Mouse (Mus musculus) forebrain, embryonic 14.5 days (tissue): ENCODE results near the gene Zfp592. TPM values are rescaled to one million over a fixed set of nuclear protein-coding genes. Genes with fewer than 3 reads are reported as not detected.

Source experiments
- ATAC-seq: fragments of 200-750 bp; cut with Nextera tagmentation; 2 replicates; pipeline ENCODE4 v1.8.0; 2017; ENCODE audit warnings: mild to moderate bottlenecking, moderate library complexity
- DNase-seq: peaks from one replicate; pipeline ENCODE4 v3.0.0-alpha.2; 2015; ENCODE audit warnings: low spot score
- H3K27ac ChIP-seq: fragments of 300-500 bp; sonication (generic); 2 replicates; pipeline ENCODE4 v1.5.1; 2014; ENCODE audit warnings: low read depth, mild to moderate bottlenecking, control low read depth, low read length, moderate library complexity
- H3K27me3 ChIP-seq: fragments of 300-500 bp; sonication (generic); replicated peaks from 2 replicates; pipeline ENCODE4 v1.6.1; 2014; ENCODE audit warnings: low read length, control low read depth, mixed read lengths; ENCODE audit not compliant: control insufficient read depth, insufficient read depth
- H3K36me3 ChIP-seq: fragments of 300-500 bp; sonication (generic); 2 replicates; pipeline ENCODE4 v1.6.1; 2014; ENCODE audit warnings: low read length, control low read depth; ENCODE audit not compliant: control insufficient read depth, insufficient read depth
- H3K4me1 ChIP-seq: fragments of 300-500 bp; sonication (generic); 2 replicates; pipeline ENCODE4 v1.6.1; 2014; ENCODE audit warnings: antibody characterized with exemption, low read length, control low read depth; ENCODE audit not compliant: control insufficient read depth, insufficient read depth
- H3K4me2 ChIP-seq: fragments of 300-500 bp; sonication (generic); 2 replicates; pipeline ENCODE4 v1.6.1; 2014; ENCODE audit warnings: mild to moderate bottlenecking, control low read depth, low read length
- H3K4me3 ChIP-seq: fragments of 300-500 bp; sonication (generic); 2 replicates; pipeline ENCODE4 v1.5.1; 2014; ENCODE audit warnings: low read depth, low read length, control low read depth
- H3K9ac ChIP-seq: fragments of 300-500 bp; sonication (generic); 2 replicates; pipeline ENCODE4 v1.6.1; 2014; ENCODE audit warnings: mild to moderate bottlenecking, low read length, control low read depth, moderate library complexity
- H3K9me3 ChIP-seq: fragments of 300-500 bp; sonication (generic); replicated peaks from 2 replicates; pipeline ENCODE4 v1.6.1; 2016; ENCODE audit warnings: low read length, control low read depth, mixed read lengths; ENCODE audit not compliant: control insufficient read depth
- WGBS: fragments of 180-500 bp; shearing (Covaris S2); extraction: QIAGEN DNeasy Blood & Tissue Kit; methylation state at CpG from one replicate; pipeline ENCODE4 v1.1.7; 2014; 5-methylcytosine and 5-hydroxymethylcytosine counted together
- polyA plus RNA-seq: library from polyadenylated mRNA; unstranded; fragments of >200 nt; fragmentation: Nextera tagmentation; extraction: Ambion mirVana; gene quantifications from 2 replicates; pipeline ENCODE4 v1.2.1, GENCODE M21; 2014

Zfp592 gene
- polyA plus RNA-seq, 1 experiment from 2014 or later = 5.8 TPM

DNA sequence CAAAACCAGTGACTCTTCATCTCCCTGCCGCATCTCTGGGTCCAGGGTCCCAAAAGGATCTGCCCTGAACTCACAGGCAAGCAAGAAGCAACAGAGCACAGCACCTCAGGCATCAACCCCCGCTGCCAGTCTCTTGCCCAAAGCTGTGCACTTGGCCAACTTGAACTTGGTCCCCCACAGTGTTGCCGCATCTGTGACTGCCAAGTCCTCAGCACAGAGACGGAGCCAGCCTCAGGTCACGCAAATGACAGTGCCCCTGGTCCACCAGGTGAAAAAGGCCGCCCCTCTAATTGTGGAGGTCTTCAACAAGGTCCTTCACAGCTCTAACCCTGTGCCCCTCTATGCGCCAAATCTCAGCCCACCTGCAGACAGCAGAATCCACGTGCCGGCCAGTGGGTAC lies 31.2 kb downstream of the Zfp592 start:
- H3K27me3 ChIP-seq = no peaks in the 10 kb centered on the region
- H3K9me3 ChIP-seq = no peaks in the 10 kb centered on the region
- 95% methylated on average over 9 of the region's 9 CpGs for WGBS
- no peak overlapping the region for H3K4me2 ChIP-seq
- H3K36me3 ChIP-seq = peaks cover 51% of the 10 kb centered on the region
- DNase-seq (no peak), ATAC-seq (no peak)
- H3K4me3 ChIP-seq = no peak overlapping the region
- no peak overlapping the region for H3K9ac ChIP-seq
- H3K4me1 ChIP-seq = no peaks in the 10 kb centered on the region
- no peak overlapping the region for H3K27ac ChIP-seq

DNA sequence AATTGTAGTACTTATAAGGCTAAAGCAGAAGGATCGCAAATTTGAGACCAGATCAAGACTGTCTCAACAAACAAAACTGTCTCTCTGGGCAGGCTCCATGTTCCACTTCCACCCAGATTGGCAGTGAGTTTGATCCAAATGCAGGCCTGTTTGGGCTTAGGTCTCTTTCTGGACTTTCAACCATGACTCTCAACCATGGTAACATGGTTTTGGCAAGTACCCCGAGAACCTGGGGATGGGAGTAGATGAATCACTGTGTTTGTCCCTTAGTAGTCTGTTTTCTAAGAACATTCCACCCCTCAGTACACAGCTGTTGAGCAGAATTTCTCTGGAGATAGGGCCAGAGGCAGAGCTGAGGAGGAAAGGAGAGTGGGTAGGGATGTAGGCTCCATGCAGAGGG lies 32.3 kb downstream of the Zfp592 start:
- Histone ChIP-seq H3K27ac (no peak overlapping the region), H3K4me2 (no peak overlapping the region), H3K4me3 (no peak overlapping the region), H3K9ac (no peak overlapping the region), H3K4me1 (no peaks in the 10 kb centered on the region), H3K9me3 (no peaks in the 10 kb centered on the region), H3K36me3 (peaks cover 62% of the 10 kb centered on the region), H3K27me3 (no peaks in the 10 kb centered on the region)
- WGBS = 91% methylated on average over 2 of the region's 2 CpGs
- DNase-seq (no peak), ATAC-seq (no peak)

DNA sequence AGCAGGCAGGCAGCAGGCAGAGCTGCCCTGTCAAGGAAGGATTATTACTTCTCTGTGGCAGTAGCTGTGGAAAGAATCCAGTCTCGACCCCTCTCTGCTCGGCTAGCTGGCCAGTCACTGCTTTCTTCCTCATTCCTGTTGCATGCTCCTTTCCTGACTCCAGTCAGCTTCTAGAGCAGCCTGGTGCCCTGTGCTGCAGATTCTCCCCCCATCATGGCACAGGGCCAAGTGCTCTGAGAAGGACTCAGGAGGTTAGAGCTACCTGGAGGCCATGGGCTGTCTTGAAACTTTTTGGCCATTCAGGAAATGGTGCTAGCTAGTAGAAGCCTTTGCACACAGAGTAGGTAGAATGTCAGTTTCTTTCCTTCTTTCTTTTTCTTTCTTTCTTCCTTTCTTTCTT lies 46.2 kb downstream of the Zfp592 start:
- Histone ChIP-seq H3K4me1 (no peaks in the 10 kb centered on the region), H3K9me3 (no peaks in the 10 kb centered on the region), H3K9ac (no peak overlapping the region), H3K27ac (no peak overlapping the region), H3K36me3 (peaks cover 70% of the 10 kb centered on the region), H3K4me3 (no peak overlapping the region), H3K27me3 (no peaks in the 10 kb centered on the region), H3K4me2 (no peak overlapping the region)
- 91% methylated on average over 2 of the region's 2 CpGs for WGBS
- DNase-seq = no peak
- no peak for ATAC-seq

DNA sequence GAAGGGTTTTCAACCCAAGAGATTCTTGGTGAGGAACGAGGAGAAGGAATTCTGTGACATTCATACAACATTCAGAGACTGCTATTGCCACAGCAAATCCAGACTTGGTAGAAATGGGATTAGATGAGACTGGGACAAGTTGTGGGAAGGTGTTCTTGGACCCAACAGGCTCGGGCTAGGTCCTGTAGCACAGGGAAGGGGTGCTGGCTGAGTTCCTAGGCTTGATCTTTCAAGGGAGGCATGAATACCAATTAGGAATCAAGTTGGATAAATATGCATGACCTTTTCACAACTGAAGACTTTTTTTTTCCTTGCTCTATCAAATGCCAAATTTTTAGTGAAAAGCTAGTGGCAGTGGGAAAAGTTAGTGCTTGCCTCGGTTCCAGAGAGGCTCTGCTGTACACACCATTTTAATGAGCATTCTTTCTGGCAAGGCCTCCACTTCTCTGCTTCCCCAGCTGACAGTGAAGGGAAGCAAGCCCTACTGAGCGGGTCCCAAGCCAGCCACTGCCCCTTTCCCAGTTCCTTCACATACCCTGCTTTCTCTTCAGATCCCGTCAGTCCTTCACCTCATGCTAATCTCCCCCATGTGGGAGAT lies 49.6 kb downstream of the Zfp592 start:
- peaks cover 54% of the 10 kb centered on the region for H3K36me3 ChIP-seq
- H3K9ac ChIP-seq = no peak overlapping the region
- no peak overlapping the region for H3K4me2 ChIP-seq
- no peak overlapping the region for H3K27ac ChIP-seq
- ATAC-seq = no peak
- WGBS = 67% methylated on average over 5 of the region's 5 CpGs
- H3K4me3 ChIP-seq = no peak overlapping the region
- DNase-seq = peak; percentile 13
- H3K9me3 ChIP-seq = no peaks in the 10 kb centered on the region
- no peaks in the 10 kb centered on the region for H3K4me1 ChIP-seq
- H3K27me3 ChIP-seq = no peaks in the 10 kb centered on the region

DNA sequence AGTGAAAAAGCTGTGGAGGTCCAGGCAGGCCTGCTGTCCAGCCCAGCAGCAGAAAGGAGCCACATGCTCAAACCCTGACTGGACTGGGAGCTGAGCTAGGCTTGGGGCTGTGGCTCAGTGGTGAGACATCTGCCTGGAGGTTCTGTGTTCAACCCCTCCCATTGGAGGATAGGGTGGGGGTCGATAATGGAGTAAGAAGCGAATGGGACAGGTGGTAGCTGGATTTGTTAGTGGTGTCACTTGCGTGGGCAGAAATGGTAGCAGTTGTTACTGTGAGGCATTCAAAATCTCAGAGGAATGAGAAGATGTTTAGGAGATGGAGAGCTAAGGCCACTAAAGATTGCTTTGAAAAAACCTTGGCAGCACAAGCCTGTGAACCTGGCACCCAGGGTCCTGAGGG lies 54.4 kb downstream of the Zfp592 start:
- H3K9ac ChIP-seq = no peak overlapping the region
- H3K27ac ChIP-seq = no peak overlapping the region
- H3K4me2 ChIP-seq = no peak overlapping the region
- DNase-seq (no peak), ATAC-seq (no peak)
- H3K36me3 ChIP-seq = peaks cover 8% of the 10 kb centered on the region; the same call in 1 of the 2 replicates
- no peak overlapping the region for H3K4me3 ChIP-seq
- H3K9me3 ChIP-seq = no peaks in the 10 kb centered on the region
- no peaks in the 10 kb centered on the region for H3K4me1 ChIP-seq
- H3K27me3 ChIP-seq = no peaks in the 10 kb centered on the region
- 85% methylated on average over 3 of the region's 3 CpGs for WGBS

DNA sequence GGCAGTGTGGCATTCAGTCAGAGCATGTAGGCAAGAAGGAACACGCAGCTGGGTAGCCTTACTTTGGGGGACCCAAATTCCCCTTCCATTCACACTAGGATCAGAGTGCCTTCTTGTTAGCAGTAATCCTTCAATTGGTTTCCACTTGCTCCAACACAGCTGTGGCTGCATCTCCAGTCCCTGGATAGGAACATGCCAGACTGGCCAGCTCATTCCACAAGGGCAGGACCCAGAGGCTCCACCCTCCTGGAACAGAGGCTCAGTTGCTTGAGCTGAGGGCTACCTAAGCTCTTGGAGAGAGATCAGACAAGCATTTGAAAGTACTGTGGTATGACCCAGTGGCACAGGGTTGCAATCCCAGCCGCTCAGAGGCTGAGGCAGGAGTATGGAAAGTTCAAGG lies 55.0 kb downstream of the Zfp592 start:
- Histone ChIP-seq H3K36me3 (0 out of 2 replicates have a peak, but pooled peaks cover 3% of the 10 kb centered on the region), H3K4me1 (no peaks in the 10 kb centered on the region), H3K27ac (no peak overlapping the region), H3K9me3 (no peaks in the 10 kb centered on the region), H3K27me3 (no peaks in the 10 kb centered on the region), H3K4me3 (no peak overlapping the region), H3K4me2 (no peak overlapping the region), H3K9ac (no peak overlapping the region)
- ATAC-seq (no peak), DNase-seq (no peak)
- 81% methylated on average over 2 of the region's 2 CpGs for WGBS

DNA sequence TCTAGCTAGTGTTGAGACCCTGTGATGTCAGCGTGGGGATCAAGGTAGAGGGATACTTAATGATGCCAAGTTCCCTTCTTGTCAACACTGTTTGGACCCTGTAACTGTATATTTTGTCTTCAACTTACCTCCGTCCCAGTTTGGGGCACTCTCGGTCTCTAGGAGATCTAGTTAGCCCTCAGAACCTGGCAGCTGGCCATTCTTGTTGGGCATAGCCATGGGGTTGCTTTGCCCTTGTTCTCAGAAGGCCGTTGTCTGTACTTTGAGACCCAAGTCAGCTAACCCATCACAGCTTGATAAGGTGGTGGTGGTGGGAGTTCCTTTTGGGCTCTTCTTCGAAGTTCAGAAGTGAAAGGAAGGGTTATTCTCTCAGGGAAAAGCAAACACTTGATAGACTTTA lies 56.5 kb downstream of the Zfp592 start:
- Histone ChIP-seq H3K27ac (no peak overlapping the region), H3K9me3 (no peaks in the 10 kb centered on the region), H3K27me3 (no peaks in the 10 kb centered on the region), H3K9ac (no peak overlapping the region), H3K36me3 (no peaks in the 10 kb centered on the region), H3K4me3 (no peak overlapping the region), H3K4me2 (no peak overlapping the region), H3K4me1 (no peaks in the 10 kb centered on the region)
- no peak for ATAC-seq
- 87% methylated on average over 5 of the region's 5 CpGs for WGBS
- no peak for DNase-seq

DNA sequence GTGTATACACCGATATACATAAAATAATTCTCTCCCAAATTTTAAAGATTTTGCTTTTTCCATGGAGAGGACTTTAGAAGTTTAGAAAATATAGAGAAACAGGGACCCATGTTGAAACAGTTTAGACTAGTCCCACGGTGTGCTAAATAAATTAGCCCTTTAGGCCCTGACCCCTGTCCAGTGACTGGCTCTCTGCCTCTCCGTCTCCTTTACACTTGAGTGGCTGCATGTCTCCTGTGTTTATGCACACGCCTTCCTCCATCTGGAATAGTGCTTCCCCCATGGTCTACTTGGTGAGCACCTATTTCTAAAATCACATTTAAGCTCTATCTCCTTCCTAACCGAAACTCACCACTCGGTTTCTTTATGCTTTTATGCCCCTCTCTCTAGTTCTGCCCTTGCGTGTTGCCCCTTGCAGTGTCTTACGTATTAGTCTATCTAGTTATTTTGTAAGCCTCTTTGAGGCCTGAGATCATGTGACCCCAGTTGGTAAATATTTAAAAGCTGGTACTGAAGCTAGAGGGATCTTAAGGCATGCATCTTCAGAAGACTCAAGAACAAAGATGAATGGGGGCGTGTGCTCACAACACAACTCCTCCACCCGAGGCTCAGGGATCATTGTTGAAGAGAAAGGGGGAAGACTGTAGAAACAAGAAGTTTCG lies 62.4 kb downstream of the Zfp592 start:
- Histone ChIP-seq H3K27ac (no peak overlapping the region), H3K9me3 (no peaks in the 10 kb centered on the region), H3K9ac (no peak overlapping the region), H3K36me3 (no peaks in the 10 kb centered on the region), H3K4me3 (no peak overlapping the region), H3K4me2 (no peak overlapping the region), H3K4me1 (no peaks in the 10 kb centered on the region), H3K27me3 (no peaks in the 10 kb centered on the region)
- DNase-seq (no peak), ATAC-seq (no peak)
- WGBS = 85% methylated on average over 11 of the region's 11 CpGs

DNA sequence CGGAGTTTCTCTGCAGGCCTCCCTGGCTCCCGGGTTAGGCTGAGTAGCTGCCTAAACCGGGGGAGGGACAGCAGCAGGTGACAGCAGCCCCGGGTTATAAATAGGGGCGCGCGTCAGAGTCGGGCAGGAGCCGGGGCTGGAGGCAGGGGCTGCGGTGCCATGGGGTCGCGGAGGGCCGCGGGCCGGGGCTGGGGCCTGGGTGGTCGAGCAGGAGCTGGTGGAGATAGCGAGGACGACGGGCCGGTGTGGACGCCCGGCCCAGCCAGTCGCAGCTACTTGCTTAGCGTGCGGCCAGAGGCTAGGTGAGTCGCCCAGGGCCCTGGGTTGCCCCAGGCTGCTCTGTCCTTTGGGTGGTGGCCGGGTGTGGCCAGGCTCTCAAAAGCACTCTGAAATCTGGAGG lies 64.0 kb downstream of the Zfp592 start, which contains the start of gene Alpk3:
Gene Alpk3 (plus strand): TSS at position 130 of the 400 bp plus-strand sequence.
- no peaks in the 10 kb centered on the region for H3K27me3 ChIP-seq
- no peak within 1 kb of the TSS for H3K4me2 ChIP-seq
- DNase-seq = no peak
- no peaks in the 10 kb centered on the region for H3K9me3 ChIP-seq
- no peak within 1 kb of the TSS for H3K4me3 ChIP-seq
- H3K4me1 ChIP-seq = no peaks in the 10 kb centered on the region
- H3K9ac ChIP-seq = no peak within 1 kb of the TSS
- no peak within 1 kb of the TSS for H3K27ac ChIP-seq
- WGBS = 47% methylated on average over 27 of the region's 27 CpGs
- ATAC-seq = no peak
- H3K36me3 ChIP-seq = no peaks in the 10 kb centered on the region
